Mouse (Mus musculus): ENCODE measurements around the gene Ndufs4. TPM values are rescaled to one million over a fixed set of nuclear protein-coding genes. Genes with fewer than 3 reads are reported as not detected.
"Not testable (repeated sequence)": the region's sequence is repeated elsewhere in the genome, so short reads cannot be mapped to it uniquely, and the experiment has no call there.

Gene Ndufs4
- polyA plus RNA-seq, 1 experiment from 2014 or later, result 258 TPM

GRCm38 (mm10) chr13:114314953-114315352, 73.1 kb downstream of the Ndufs4 start:
- no peaks in the 10 kb centered on the region for H3K27me3 ChIP-seq (ENCODE audit: poor library complexity, severe bottlenecking)
- H3K4me1 ChIP-seq, result peaks cover 4% of the 10 kb centered on the region
- no peak overlapping the region for H3K27ac ChIP-seq
- DNase-seq (ENCODE audit: extremely low spot score, low spot score), result no peak
- no peak overlapping the region for H3K4me3 ChIP-seq
- WGBS, result 84% methylated on average over 3 of the region's 3 CpGs
- H3K9me3 ChIP-seq, result no peaks in the 10 kb centered on the region
- peaks cover 27% of the 10 kb centered on the region for H3K36me3 ChIP-seq (replicated peaks)

- Histone ChIP-seq H3K27me3 (ENCODE audit: poor library complexity, severe bottlenecking) (no peaks in the 10 kb centered on the region), H3K9me3 (no peaks in the 10 kb centered on the region), H3K36me3 (replicated peaks) (peaks cover 20% of the 10 kb centered on the region), H3K27ac (no peak overlapping the region), H3K4me1 (no peaks in the 10 kb centered on the region), H3K4me3 (no peak overlapping the region)
- no peak for DNase-seq (ENCODE audit: extremely low spot score, low spot score)
- WGBS, result 95% methylated on average over 11 of the region's 11 CpGs
Observed at GRCm38 (mm10) chr13:114310591-114310990, 77.5 kb downstream of the Ndufs4 start.

- Histone ChIP-seq H3K36me3 (replicated peaks) (peaks cover 18% of the 10 kb centered on the region), H3K9me3 (no peaks in the 10 kb centered on the region), H3K4me3 (no peak overlapping the region), H3K27me3 (ENCODE audit: poor library complexity, severe bottlenecking) (no peaks in the 10 kb centered on the region), H3K4me1 (no peaks in the 10 kb centered on the region), H3K27ac (no peak overlapping the region)
- 86% methylated on average over 7 of the region's 7 CpGs for WGBS
- no peak for DNase-seq (ENCODE audit: extremely low spot score, low spot score)
Observed at GRCm38 (mm10) chr13:114304684-114305083, 83.4 kb downstream of the Ndufs4 start.

DNA sequence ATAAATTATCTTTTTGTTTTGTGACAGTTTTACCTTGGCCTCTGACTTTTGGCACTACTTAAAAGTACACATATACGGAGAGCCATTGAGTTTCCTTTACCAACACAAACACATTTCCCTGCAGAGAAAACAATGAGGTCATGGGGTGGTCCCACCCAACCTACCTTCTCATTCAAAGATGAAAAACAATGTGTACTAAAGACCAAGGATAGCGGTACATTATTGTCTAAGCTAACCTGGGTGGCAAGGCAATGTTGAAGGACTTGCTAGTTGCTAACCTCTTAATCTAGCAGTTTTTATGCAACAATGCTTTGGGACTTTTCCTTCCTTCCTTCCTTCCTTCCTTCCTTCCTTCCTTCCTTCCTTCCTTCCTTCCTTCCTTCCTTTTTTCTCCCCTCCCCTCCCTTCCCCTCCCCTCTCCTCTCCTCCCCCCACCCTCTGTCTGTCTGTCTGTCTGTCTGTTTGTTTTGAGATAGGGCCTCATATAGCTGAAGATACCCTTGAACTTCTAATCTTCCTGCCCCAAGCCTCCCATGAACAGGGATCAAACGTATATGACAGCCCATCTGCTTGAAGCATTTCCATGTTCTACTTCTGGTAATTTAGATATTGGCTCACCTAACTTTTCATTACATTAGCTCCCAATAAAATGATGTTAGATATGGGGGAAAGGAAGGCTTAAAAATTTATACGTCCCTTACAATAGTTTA, 84.4 kb downstream of the Ndufs4 start:
- peaks cover 25% of the 10 kb centered on the region for H3K36me3 ChIP-seq (replicated peaks)
- H3K4me1 ChIP-seq, result no peaks in the 10 kb centered on the region
- H3K9me3 ChIP-seq, result no peaks in the 10 kb centered on the region
- H3K4me3 ChIP-seq, result no peak overlapping the region
- no peaks in the 10 kb centered on the region for H3K27me3 ChIP-seq (ENCODE audit: poor library complexity, severe bottlenecking)
- no peak for DNase-seq (ENCODE audit: extremely low spot score, low spot score)
- no peak overlapping the region for H3K27ac ChIP-seq
- WGBS, result 90% methylated on average over 4 of the region's 4 CpGs

DNA sequence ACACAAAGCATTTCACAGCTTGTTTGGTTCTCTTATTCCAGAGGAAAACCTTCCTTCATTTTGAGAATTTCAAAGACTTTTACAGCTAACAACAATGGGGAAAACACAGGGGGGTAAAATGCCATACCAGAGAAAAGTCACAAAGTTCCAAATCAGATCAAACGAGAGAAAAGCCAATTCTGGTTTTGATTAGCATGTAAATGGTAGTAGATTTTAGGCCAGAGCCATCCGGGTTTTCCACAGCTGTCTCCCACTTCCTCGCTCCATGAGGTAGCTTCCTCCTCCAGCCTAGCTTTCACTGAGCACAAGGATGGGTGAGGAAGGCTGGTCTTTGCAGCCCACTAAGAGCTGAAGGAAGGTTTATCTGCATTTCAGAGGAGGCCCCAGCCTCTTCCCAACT, 90.3 kb downstream of the Ndufs4 start:
- WGBS, result 52% methylated on average over 3 of the region's 3 CpGs
- H3K27ac ChIP-seq, result no peak overlapping the region
- DNase-seq (ENCODE audit: extremely low spot score, low spot score), result no peak
- H3K36me3 ChIP-seq (replicated peaks), result peaks cover 16% of the 10 kb centered on the region
- no peaks in the 10 kb centered on the region for H3K4me1 ChIP-seq
- H3K9me3 ChIP-seq, result no peaks in the 10 kb centered on the region
- H3K4me3 ChIP-seq, result no peak overlapping the region
- no peaks in the 10 kb centered on the region for H3K27me3 ChIP-seq (ENCODE audit: poor library complexity, severe bottlenecking)

- DNase-seq (ENCODE audit: extremely low spot score, low spot score), result no peak
- Histone ChIP-seq H3K27me3 (ENCODE audit: poor library complexity, severe bottlenecking) (no peaks in the 10 kb centered on the region), H3K36me3 (replicated peaks) (peaks cover 16% of the 10 kb centered on the region), H3K4me3 (no peak overlapping the region), H3K9me3 (no peaks in the 10 kb centered on the region), H3K4me1 (no peaks in the 10 kb centered on the region), H3K27ac (no peak overlapping the region)
- 96% methylated on average over 4 of the region's 4 CpGs for WGBS
Observed at GRCm38 (mm10) chr13:114296556-114296955, 91.5 kb downstream of the Ndufs4 start.

DNA sequence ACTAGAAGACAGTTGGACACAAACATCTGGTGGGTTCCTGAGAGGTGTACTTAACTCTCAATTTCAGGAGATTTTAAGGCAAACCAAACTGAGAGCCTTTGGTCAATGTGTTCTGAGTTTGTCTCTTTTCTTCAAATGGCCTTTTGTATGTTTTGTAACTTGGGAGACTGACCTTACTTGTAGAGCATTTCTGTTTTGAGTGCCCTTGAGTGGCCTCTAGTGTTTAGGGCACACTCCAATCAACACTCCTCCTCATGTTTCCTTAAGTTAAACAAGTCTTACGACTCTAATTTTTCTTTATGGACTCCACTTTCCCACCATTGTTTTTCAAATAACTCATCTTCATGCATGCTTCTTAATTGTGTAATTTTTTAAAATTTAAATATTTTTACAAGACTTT, 98.6 kb downstream of the Ndufs4 start:
- H3K4me1 ChIP-seq, result no peaks in the 10 kb centered on the region
- no peak for DNase-seq (ENCODE audit: extremely low spot score, low spot score)
- peaks cover 39% of the 10 kb centered on the region for H3K36me3 ChIP-seq (replicated peaks)
- no peaks in the 10 kb centered on the region for H3K9me3 ChIP-seq
- H3K27ac ChIP-seq, result no peak overlapping the region
- 96% methylated on average over 1 of the region's 1 CpGs for WGBS
- H3K4me3 ChIP-seq, result no peak overlapping the region
- no peaks in the 10 kb centered on the region for H3K27me3 ChIP-seq (ENCODE audit: poor library complexity, severe bottlenecking)

DNA sequence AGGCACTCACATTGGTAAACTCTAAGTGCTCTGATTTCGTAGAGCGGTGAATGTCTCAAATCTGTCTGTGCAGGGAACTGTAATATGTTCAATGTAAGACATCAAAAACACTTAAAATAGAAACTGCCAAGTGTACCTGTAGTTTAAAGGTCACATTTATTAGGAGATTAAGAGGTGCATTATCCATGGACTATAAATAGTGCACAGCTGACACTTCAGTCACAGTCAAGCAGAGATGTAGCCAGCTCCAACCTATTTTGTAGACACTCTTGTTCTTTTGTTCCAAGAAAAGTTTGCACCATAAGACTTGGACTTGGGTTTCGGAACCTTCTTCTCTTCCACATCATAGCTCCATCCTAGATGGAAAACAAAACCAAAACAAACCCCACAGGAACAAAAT, 99.5 kb downstream of the Ndufs4 start:
- whole genome bisulfite sequencing, result 94% methylated on average over 3 of the region's 3 CpGs
- Histone ChIP-seq H3K27me3 (ENCODE audit: poor library complexity, severe bottlenecking) (no peaks in the 10 kb centered on the region), H3K36me3 (replicated peaks) (peaks cover 47% of the 10 kb centered on the region), H3K4me3 (no peak overlapping the region), H3K9me3 (no peaks in the 10 kb centered on the region), H3K4me1 (no peaks in the 10 kb centered on the region), H3K27ac (no peak overlapping the region)
- DNase-seq (ENCODE audit: extremely low spot score, low spot score), result no peak

DNA sequence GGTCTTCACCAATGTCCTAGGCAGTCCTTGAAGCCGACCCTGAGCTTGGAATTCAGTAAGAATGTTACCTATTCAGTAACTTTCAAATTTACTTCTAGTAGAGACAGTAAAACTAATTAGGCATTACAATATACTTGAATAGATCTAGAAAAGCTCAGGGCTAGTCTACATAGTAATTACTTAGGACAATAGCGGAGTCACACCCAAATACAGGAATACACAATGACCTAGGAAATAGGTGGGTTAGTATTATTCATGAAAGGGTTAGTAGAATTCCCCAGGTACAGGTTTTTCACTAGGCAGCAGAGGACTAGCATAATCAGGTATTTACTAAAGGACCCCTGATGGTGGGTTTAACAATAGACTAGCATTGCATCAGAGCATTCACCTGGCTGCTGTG, 109.4 kb downstream of the Ndufs4 start:
- H3K4me3 ChIP-seq; H3K9me3 ChIP-seq; H3K27me3 ChIP-seq (ENCODE audit: poor library complexity, severe bottlenecking); H3K4me1 ChIP-seq; DNase-seq (ENCODE audit: extremely low spot score, low spot score); H3K27ac ChIP-seq: not testable (repeated sequence)
- H3K36me3 ChIP-seq (replicated peaks), result peaks cover 19% of the 10 kb centered on the region
- WGBS, result 91% methylated on average over 2 of the region's 2 CpGs

DNA sequence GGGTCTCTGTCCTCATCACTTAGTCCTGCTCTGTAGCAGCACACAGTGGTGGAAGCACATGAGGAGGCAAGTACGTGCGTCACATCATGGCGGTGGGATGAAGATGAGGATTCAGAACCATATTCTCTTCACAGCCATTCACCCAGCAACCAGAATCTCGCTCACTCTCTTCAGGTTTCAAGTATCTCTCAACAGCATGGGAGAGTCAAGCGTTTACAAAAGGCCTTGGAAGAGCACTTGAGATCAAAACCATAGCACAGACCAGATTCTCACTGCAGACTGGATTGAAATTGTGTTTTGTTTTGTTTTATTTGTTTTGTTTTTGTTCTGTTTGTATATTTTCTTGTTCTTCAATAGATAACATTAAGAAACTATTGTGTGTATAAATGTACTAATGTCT, 110.8 kb downstream of the Ndufs4 start:
- Histone ChIP-seq H3K9me3 (no peaks in the 10 kb centered on the region), H3K36me3 (replicated peaks) (peaks cover 5% of the 10 kb centered on the region), H3K4me3 (no peak overlapping the region), H3K27me3 (ENCODE audit: poor library complexity, severe bottlenecking) (no peaks in the 10 kb centered on the region), H3K27ac (no peak overlapping the region), H3K4me1 (no peaks in the 10 kb centered on the region)
- 92% methylated on average over 5 of the region's 5 CpGs for WGBS
- DNase-seq (ENCODE audit: extremely low spot score, low spot score), result no peak

DNA sequence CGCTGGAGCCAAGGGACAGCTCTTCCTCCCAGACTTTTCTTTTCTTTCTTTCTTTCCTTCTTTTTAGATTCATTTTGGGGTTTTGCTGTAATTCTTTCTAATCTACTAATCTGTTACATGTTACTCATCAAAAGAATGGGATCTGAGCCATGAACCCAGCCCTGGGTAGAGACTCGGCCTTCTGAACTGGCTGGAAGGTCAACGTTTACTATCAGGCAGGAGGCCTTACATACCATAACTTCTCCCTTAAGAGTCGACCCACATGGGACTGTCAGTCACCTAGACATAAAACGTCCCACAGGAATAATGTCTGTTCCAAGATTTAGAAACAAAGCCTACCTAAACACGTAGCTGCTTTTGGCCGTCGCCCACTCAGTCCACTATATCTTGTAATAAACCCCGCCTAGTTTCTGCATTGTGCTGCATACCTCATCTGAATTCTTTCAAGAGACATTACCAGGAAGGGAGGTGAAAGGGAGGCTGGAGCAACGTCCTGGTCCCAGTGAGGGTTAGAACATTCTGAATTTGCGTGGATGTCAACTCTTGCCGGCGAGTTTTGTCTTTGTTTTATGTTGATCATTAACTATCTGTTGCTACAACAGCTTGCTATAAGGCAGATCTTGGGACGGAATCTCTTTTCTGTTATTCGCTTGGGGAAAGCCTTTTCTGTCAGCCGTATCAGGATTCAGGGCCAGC, 116.5 kb downstream of the Ndufs4 start:
- no peak for DNase-seq (ENCODE audit: extremely low spot score, low spot score)
- no peak overlapping the region for H3K4me3 ChIP-seq
- H3K27me3 ChIP-seq (ENCODE audit: poor library complexity, severe bottlenecking), result no peaks in the 10 kb centered on the region
- 93% methylated on average over 16 of the region's 16 CpGs for WGBS
- H3K4me1 ChIP-seq, result no peaks in the 10 kb centered on the region
- no peaks in the 10 kb centered on the region for H3K9me3 ChIP-seq
- no peaks in the 10 kb centered on the region for H3K36me3 ChIP-seq (replicated peaks)
- no peak overlapping the region for H3K27ac ChIP-seq

GRCm38 (mm10) chr13:114267741-114268140, 120.3 kb downstream of the Ndufs4 start:
- no peaks in the 10 kb centered on the region for H3K9me3 ChIP-seq
- H3K27me3 ChIP-seq (ENCODE audit: poor library complexity, severe bottlenecking), result no peaks in the 10 kb centered on the region
- no peaks in the 10 kb centered on the region for H3K4me1 ChIP-seq
- WGBS, result 96% methylated on average over 9 of the region's 9 CpGs
- no peak for DNase-seq (ENCODE audit: extremely low spot score, low spot score)
- H3K36me3 ChIP-seq (replicated peaks), result no peaks in the 10 kb centered on the region
- no peak overlapping the region for H3K27ac ChIP-seq
- no peak overlapping the region for H3K4me3 ChIP-seq

- WGBS, result 71% methylated on average over 7 of the region's 7 CpGs
- no peaks in the 10 kb centered on the region for H3K9me3 ChIP-seq
Observed at GRCm38 (mm10) chr13:114260486-114261205, 127.4 kb downstream of the Ndufs4 start.

More at GRCm38 (mm10) chr13:114260486-114261205, 127.4 kb downstream of the Ndufs4 start:
- no peak for DNase-seq (ENCODE audit: extremely low spot score, low spot score)
- Histone ChIP-seq H3K4me1 (peaks cover 3% of the 10 kb centered on the region; the same call in 1 of the 2 replicates), H3K4me3 (no peak overlapping the region), H3K36me3 (replicated peaks) (no peaks in the 10 kb centered on the region), H3K27ac (no peak overlapping the region), H3K27me3 (ENCODE audit: poor library complexity, severe bottlenecking) (no peaks in the 10 kb centered on the region)
